Mouse (Mus musculus) hindbrain, embryonic 16.5 days (tissue): ENCODE results near the gene Cnpy3. TPM values are rescaled to one million over a fixed set of nuclear protein-coding genes. Genes with fewer than 3 reads are reported as not detected.

Experiments used
- ATAC-seq: fragments of 200-750 bp; cut with Nextera tagmentation; 2 replicates; pipeline ENCODE4 v1.8.0; 2017; ENCODE audit warnings: moderate TSS enrichment, moderate library complexity
- H3K27ac ChIP-seq: fragments of 300-500 bp; sonication (generic); 2 replicates; pipeline ENCODE4 v1.5.1; 2014; ENCODE audit warnings: low read depth, mild to moderate bottlenecking, control low read depth, low read length, moderate library complexity
- H3K27me3 ChIP-seq: fragments of 300-500 bp; sonication (generic); replicated peaks from 2 replicates; pipeline ENCODE4 v1.6.1; 2014; ENCODE audit warnings: low read length; ENCODE audit not compliant: control insufficient read depth, insufficient read depth
- H3K36me3 ChIP-seq: fragments of 300-500 bp; sonication (generic); 2 replicates; pipeline ENCODE4 v1.6.1; 2014; ENCODE audit warnings: mild to moderate bottlenecking, low read length, moderate library complexity, mixed read lengths; ENCODE audit not compliant: control insufficient read depth, insufficient read depth
- H3K4me1 ChIP-seq: fragments of 300-500 bp; sonication (generic); 2 replicates; pipeline ENCODE4 v1.6.1; 2014; ENCODE audit warnings: low read depth, low read length; ENCODE audit not compliant: control insufficient read depth, insufficient read depth
- H3K4me2 ChIP-seq: fragments of 300-500 bp; sonication (generic); 2 replicates; pipeline ENCODE4 v1.6.1; 2014; ENCODE audit warnings: mild to moderate bottlenecking, low read length, control low read depth, moderate library complexity
- H3K4me3 ChIP-seq: fragments of 300-500 bp; sonication (generic); 2 replicates; pipeline ENCODE4 v1.5.1; 2014; ENCODE audit warnings: mild to moderate bottlenecking, low read length, control low read depth, moderate library complexity
- H3K9ac ChIP-seq: fragments of 300-500 bp; sonication (generic); 2 replicates; pipeline ENCODE4 v1.6.1; 2014; ENCODE audit warnings: low read depth, mild to moderate bottlenecking, control low read depth, low read length, moderate library complexity
- H3K9me3 ChIP-seq: fragments of 300-500 bp; sonication (generic); 2 replicates; pipeline ENCODE4 v1.6.1; 2014; ENCODE audit warnings: mild to moderate bottlenecking, low read length, moderate library complexity; ENCODE audit not compliant: control insufficient read depth
- WGBS: fragments of 180-500 bp; shearing (Covaris S2); extraction: QIAGEN DNeasy Blood & Tissue Kit; methylation state at CpG from one replicate; pipeline ENCODE4 v1.1.7; 2014; 5-methylcytosine and 5-hydroxymethylcytosine counted together
- polyA plus RNA-seq: library from polyadenylated mRNA; unstranded; fragments of >200 nt; fragmentation: Nextera tagmentation; extraction: Ambion mirVana; gene quantifications from 2 replicates; pipeline ENCODE4 v1.2.1, GENCODE M21; 2015

Cnpy3 gene
- polyA plus RNA-seq, 1 experiment from 2014 or later = 78.0 TPM

DNA sequence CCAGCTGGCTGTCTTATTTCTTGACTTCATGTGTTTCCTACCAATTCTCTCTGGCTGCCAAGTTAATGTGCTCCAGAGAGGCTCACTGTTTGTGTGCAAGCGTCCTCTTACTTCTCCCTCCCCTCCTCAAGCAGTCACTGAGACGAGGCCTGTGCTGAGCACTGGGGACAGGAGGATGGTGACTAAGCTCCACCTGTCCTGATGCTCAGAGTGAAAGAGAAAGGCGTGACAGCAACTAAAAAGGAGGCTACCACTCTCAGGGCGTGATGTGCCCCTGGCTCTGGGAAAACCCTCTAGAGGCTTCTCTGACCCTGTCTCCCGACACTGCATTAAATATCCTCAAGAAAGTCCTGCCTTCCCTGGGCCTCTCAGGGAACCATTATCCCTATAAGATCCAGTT lies 2.7 kb downstream of the Cnpy3 start:
- Histone ChIP-seq H3K9ac (no peak overlapping the region), H3K27ac (no peak overlapping the region), H3K36me3 (peaks cover 9% of the 10 kb centered on the region; the same call in 1 of the 2 replicates), H3K4me3 (no peak overlapping the region), H3K4me2 (no peak overlapping the region), H3K9me3 (no peaks in the 10 kb centered on the region), H3K4me1 (peaks cover 13% of the 10 kb centered on the region), H3K27me3 (no peaks in the 10 kb centered on the region)
- WGBS = 94% methylated on average over 5 of the region's 5 CpGs
- no peak for ATAC-seq

DNA sequence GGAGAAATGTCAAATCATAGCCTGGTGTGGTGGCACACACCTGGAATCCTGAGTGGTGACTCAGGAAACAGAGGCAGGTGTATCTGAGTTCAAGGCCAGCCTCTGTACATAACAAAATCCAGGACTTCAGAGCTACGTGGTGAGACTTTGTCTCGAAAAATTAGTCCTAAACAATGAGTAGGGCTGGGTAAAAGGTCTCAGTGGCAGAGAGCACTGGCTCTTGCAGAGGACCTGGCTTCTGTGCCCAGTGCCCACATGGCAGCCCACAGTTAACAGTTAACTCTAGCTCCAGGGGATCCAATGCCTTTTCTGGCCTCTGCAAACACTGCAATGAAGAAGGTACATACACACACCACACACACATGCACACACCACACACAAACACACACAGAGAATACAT lies 4.2 kb downstream of the Cnpy3 start:
- H3K9me3 ChIP-seq = no peaks in the 10 kb centered on the region
- no peak overlapping the region for H3K27ac ChIP-seq
- no peak overlapping the region for H3K4me2 ChIP-seq
- no peak for ATAC-seq
- peaks cover 13% of the 10 kb centered on the region for H3K4me1 ChIP-seq
- no peak overlapping the region for H3K9ac ChIP-seq
- H3K4me3 ChIP-seq = no peak overlapping the region
- peaks cover 9% of the 10 kb centered on the region for H3K36me3 ChIP-seq
- 89% methylated on average over 2 of the region's 2 CpGs for WGBS
- no peaks in the 10 kb centered on the region for H3K27me3 ChIP-seq

DNA sequence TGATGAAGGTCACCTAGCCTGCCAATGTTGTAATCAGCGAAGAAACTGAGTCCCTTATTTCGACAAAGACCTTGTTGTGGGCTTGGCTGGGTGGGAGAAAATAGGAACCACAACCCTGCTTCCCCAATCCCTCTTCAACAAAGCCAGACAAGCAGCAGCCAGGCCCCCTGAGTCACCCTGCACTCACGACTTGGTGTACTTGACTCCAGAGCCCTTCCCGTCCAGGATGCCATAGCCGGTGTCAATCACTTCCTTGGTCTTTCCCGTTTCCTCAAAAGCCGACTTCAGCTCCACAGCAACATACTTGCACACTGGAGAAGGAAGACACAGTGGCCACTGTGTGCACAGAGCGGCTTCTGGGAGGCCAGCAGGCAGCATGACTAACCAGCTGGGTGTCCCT lies 4.8 kb downstream of the Cnpy3 start:
- peaks cover 9% of the 10 kb centered on the region for H3K4me1 ChIP-seq
- no peak overlapping the region for H3K4me2 ChIP-seq
- H3K4me3 ChIP-seq = no peak overlapping the region
- H3K9ac ChIP-seq = no peak overlapping the region
- peaks cover 9% of the 10 kb centered on the region for H3K36me3 ChIP-seq
- WGBS = 91% methylated on average over 8 of the region's 8 CpGs
- ATAC-seq = no peak
- H3K9me3 ChIP-seq = no peaks in the 10 kb centered on the region
- no peak overlapping the region for H3K27ac ChIP-seq
- no peaks in the 10 kb centered on the region for H3K27me3 ChIP-seq

DNA sequence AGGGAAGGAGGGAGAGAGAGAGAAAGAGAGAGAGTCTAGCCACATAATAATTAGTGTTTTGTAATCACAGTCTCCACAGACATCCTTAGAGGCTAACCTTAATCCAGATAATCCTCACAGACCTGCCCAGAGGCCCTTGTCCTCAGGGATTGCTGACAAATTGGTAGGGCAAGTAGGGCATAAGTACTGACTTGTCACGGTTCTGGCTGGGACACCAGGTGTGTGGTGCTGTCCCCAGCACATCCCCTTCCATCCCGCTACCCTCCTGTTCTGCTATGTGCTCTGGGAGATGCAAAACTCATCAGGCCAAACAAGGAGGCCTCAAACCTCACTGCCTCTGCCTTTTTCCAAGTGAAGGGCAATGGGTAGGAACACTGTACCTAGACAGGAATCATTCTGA lies 6.5 kb downstream of the Cnpy3 start:
- no peak overlapping the region for H3K4me3 ChIP-seq
- 91% methylated on average over 2 of the region's 2 CpGs for WGBS
- H3K9me3 ChIP-seq = no peaks in the 10 kb centered on the region
- no peak for ATAC-seq
- H3K4me2 ChIP-seq = no peak overlapping the region
- no peaks in the 10 kb centered on the region for H3K27me3 ChIP-seq
- H3K9ac ChIP-seq = no peak overlapping the region
- H3K27ac ChIP-seq = no peak overlapping the region
- peaks cover 2% of the 10 kb centered on the region for H3K4me1 ChIP-seq
- peaks cover 9% of the 10 kb centered on the region for H3K36me3 ChIP-seq

DNA sequence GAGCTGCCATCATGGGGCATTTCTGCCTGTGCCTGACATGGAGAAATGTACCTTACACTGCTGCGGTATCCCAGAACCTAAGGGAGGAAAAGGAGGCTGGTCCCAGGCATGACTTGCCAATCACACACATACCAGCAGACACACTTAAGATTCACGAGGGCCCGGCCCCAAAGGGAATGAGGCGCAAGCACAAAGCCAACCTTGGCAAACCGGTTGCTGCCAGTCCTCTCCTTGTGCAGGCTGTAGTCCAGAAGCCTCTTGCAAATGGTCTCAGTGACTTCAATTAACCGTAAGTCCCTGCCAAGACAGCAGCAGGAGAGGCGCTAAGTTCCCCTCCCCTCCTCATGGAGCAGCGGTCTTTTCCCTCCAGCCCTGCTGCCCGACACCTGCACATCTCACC lies 9.0 kb downstream of the Cnpy3 start:
- no peaks in the 10 kb centered on the region for H3K27me3 ChIP-seq
- 87% methylated on average over 9 of the region's 9 CpGs for WGBS
- no peak overlapping the region for H3K4me2 ChIP-seq
- no peak overlapping the region for H3K27ac ChIP-seq
- no peak overlapping the region for H3K9ac ChIP-seq
- H3K4me3 ChIP-seq = no peak overlapping the region
- H3K9me3 ChIP-seq = no peaks in the 10 kb centered on the region
- ATAC-seq = no peak
- H3K4me1 ChIP-seq = no peaks in the 10 kb centered on the region
- H3K36me3 ChIP-seq = peaks cover 9% of the 10 kb centered on the region

DNA sequence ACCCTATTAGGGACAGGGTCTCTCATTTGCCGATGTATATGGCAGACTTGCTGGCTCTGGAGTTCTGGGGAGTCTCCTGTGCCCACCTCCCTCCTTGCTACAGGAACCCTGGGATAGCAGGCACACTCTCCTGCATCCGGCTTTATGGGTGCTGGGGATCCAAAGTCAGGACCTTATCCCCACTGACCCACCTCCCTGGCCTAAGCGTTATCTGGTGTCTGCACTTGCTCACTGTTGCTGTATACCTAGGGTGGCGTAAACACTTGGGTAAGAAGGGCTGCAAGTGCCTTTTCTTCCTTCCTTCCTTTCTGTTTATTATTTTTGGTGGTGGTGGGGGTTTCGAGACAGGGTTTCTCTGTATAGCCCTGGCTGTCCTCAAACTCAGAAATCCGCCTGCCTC lies 10.7 kb downstream of the Cnpy3 start:
- ATAC-seq = no peak
- H3K9ac ChIP-seq = no peak overlapping the region
- no peaks in the 10 kb centered on the region for H3K27me3 ChIP-seq
- 97% methylated on average over 6 of the region's 6 CpGs for WGBS
- H3K36me3 ChIP-seq = peaks cover 12% of the 10 kb centered on the region
- H3K4me2 ChIP-seq = no peak overlapping the region
- no peaks in the 10 kb centered on the region for H3K4me1 ChIP-seq
- H3K27ac ChIP-seq = no peak overlapping the region
- no peaks in the 10 kb centered on the region for H3K9me3 ChIP-seq
- no peak overlapping the region for H3K4me3 ChIP-seq

DNA sequence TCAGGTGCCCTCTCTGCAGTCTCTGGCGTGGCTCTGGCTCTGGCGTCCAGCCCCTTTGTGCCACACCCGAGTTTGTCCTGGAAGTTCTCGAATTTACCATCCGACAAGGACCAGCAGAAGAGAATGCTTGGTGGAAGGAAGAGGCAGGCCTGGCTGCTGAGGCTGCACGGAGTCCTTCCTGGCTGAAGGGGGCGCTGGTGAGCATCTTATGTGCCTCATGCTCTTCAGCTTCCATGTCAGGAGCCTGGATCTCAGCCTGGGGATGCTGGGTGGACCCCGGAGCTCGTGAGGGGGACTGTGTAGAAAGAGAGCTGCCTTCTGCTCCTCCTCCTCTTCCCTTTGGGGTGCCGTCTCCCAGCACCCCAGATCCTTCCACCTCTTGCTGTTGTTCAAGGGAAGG lies 15.9 kb downstream of the Cnpy3 start:
- no peaks in the 10 kb centered on the region for H3K9me3 ChIP-seq
- 53% methylated on average over 9 of the region's 10 CpGs for WGBS
- no peaks in the 10 kb centered on the region for H3K4me1 ChIP-seq
- H3K27ac ChIP-seq = no peak overlapping the region
- no peak overlapping the region for H3K9ac ChIP-seq
- H3K4me3 ChIP-seq = no peak overlapping the region
- no peaks in the 10 kb centered on the region for H3K27me3 ChIP-seq
- H3K4me2 ChIP-seq = no peak overlapping the region
- peaks cover 10% of the 10 kb centered on the region; the same call in 1 of the 2 replicates for H3K36me3 ChIP-seq
- no peak for ATAC-seq

DNA sequence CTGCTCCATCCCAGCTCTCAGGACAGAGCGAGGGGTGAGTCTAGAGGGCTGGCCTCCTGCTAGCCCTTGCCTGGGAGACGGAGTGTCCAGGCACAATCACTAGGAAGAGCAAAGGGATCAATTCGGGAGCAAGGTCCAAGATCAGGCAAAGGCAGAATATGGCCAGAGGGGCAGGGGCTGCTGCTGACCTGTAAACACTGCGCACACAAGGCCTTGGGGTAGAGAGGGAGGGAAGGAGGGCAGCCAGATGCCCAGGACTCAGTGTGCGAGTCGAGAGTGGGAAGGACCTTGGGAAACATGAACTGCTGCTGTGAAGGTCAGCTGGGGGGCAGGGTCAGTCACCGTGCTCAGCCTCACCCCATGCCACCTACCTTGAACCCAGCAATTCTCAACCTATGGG lies 16.7 kb downstream of the Cnpy3 start:
- no peak overlapping the region for H3K4me3 ChIP-seq
- no peak overlapping the region for H3K9ac ChIP-seq
- H3K36me3 ChIP-seq = peaks cover 10% of the 10 kb centered on the region; the same call in 1 of the 2 replicates
- H3K27me3 ChIP-seq = no peaks in the 10 kb centered on the region
- no peaks in the 10 kb centered on the region for H3K9me3 ChIP-seq
- no peaks in the 10 kb centered on the region for H3K4me1 ChIP-seq
- no peak overlapping the region for H3K4me2 ChIP-seq
- WGBS = 88% methylated on average over 7 of the region's 7 CpGs
- no peak for ATAC-seq
- no peak overlapping the region for H3K27ac ChIP-seq

DNA sequence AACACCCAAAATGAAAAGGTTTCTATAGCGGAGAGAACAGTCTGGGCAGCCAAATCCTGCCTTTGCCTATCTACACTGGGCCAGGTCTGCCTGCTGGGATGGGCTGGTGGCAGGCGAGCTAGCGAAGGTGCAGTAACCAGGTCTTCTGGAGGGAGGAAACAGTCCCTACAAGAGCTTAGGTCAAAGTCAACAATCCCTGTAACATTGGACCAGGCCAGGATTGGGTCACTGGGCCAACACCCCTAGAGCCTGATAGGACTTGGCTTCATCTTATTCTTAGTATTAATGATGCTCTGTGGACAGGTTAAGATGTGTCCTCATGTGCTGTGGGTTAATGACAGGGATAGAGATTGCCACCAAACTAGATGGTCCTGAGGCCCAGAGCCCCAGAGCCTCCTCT lies 18.0 kb downstream of the Cnpy3 start:
- no peak overlapping the region for H3K27ac ChIP-seq
- no peak for ATAC-seq
- no peak overlapping the region for H3K9ac ChIP-seq
- no peaks in the 10 kb centered on the region for H3K27me3 ChIP-seq
- no peak overlapping the region for H3K4me3 ChIP-seq
- no peaks in the 10 kb centered on the region for H3K9me3 ChIP-seq
- H3K4me2 ChIP-seq = no peak overlapping the region
- H3K36me3 ChIP-seq = peaks cover 10% of the 10 kb centered on the region; the same call in 1 of the 2 replicates
- H3K4me1 ChIP-seq = no peaks in the 10 kb centered on the region
- 97% methylated on average over 3 of the region's 3 CpGs for WGBS

DNA sequence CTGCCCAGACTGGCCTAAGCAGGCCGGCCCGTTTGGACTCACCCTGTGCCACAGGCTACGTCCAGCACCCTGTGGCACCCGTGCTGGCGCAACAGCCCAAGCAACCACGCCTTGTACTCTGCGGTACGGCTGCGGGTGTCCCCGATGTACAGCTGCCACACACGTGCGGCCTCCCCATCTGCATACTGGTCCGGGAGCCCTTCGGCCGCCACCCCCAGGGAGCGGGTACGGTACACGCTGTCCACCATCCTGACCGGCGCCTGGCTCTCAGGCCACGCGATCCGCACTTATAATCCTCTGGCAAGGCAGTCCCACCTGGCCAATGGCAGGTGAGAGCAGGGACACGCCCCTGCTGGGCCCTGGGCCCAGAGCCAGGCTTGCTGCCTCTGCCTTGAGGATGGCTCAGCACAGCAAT lies 23.1 kb downstream of the Cnpy3 start, which contains the start of gene Gnmt:
TSS of gene Gnmt (minus strand) at position 265 of the 415 bp plus-strand sequence.
- no peak within 1 kb of the TSS for H3K27ac ChIP-seq
- no peaks in the 10 kb centered on the region for H3K9me3 ChIP-seq
- WGBS = 26% methylated on average over 24 of the region's 24 CpGs
- peak; percentile 25; the same call in 1 of the 2 replicates for ATAC-seq
- H3K4me2 ChIP-seq = peak within 1 kb of the TSS; percentile 25; the same call in 1 of the 2 replicates
- H3K27me3 ChIP-seq = no peaks in the 10 kb centered on the region
- H3K9ac ChIP-seq = no peak within 1 kb of the TSS
- no peak within 1 kb of the TSS for H3K4me3 ChIP-seq
- no peaks in the 10 kb centered on the region for H3K4me1 ChIP-seq
- H3K36me3 ChIP-seq = peaks cover 7% of the 10 kb centered on the region; the same call in 1 of the 2 replicates
